ENCODE assay signal across 18 mouse cellular contexts in the genomic region with DNA sequence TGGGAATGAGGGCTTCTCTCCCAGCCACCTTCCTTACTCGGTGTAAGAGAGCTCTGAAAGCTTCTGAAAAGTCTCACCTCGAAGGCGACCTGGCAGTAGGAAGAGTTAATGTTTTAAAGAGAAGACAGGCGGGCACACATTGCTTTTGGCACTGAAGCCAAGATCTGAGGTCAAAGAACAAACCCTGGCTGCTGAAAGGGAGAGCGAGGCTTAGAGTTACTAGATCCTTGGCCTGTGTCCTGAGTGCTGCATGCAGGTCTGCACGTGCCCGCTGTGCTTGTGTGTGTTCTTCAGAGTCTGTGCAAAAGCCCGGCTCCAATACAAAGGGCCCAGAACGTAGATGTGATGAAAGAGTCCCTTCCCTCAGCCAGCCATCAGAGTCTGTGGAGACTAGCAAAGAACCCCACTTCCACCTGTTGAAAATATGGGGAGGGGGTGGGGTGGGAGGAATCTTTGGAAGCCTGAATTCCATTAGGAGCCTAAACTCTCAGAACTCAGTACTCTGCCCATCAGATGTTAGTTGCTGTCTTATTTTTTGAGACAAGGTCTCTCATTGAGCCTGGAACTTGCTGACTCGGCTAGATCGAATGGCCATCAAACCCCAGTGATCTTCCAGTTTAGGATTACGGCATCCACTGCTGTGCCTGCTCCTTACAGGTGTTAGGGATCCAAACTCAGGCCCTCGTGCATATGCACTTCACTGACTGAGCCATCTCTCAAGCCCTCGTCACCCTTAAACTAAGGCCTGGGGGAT. TPM values are rescaled to one million over a fixed set of nuclear protein-coding genes. Genes with fewer than 3 reads are reported as not detected.
DNase-seq lines count a peak whose midpoint lies in the region; ATAC-seq and TF ChIP-seq lines count a peak whose summit lies in the region.
"Had no signal": no experiment of that assay in that cellular context is flagged by ENCODE, and none has a peak within 500 bp of the region (broad histone marks: within the 10 kb centered on the region; RNA-seq: fewer than 3 reads in every experiment).

No protein-coding gene starts in this region.

- intact Hi-C loops in left cerebral cortex, postnatal 25 days (cut with DNase I) = no loop called here

- no peak for ATAC-seq in liver, embryonic 11.5 days (replicated peaks; ENCODE audit: low FRiP score)
- no peak for ATAC-seq in kidney, postnatal 0 days (replicated peaks; ENCODE audit: low FRiP score, low read depth)
- ATAC-seq in frontal cortex, adult (ENCODE audit: low TSS enrichment) = no peak
- ATAC-seq: activated CD4-positive, CD25-positive, alpha-beta regulatory T cell, adult 4 months; hindbrain, embryonic 16.5 days had no signal

- H3K9ac ChIP-seq in liver, adult 2 months (ENCODE audit: low read depth, low read length) = no peak overlapping the region
- H3K9ac ChIP-seq in liver, embryonic 11.5 days (ENCODE audit: low read depth, low read length) = no peak overlapping the region
- no peak overlapping the region for H3K9ac ChIP-seq in kidney, postnatal 0 days (ENCODE audit: low read depth, low read length)
- H3K9ac ChIP-seq: lung, embryonic 15.5 days; neural tube, embryonic 13.5 days had no signal

- H3K4me1 ChIP-seq in liver, adult 2 months (ENCODE audit: control insufficient read depth, insufficient read depth, low read length) = peaks cover 9% of the 10 kb centered on the region
- H3K4me1 ChIP-seq in liver, embryonic 11.5 days (replicated peaks; ENCODE audit: control insufficient read depth, insufficient read depth, low read length) = peaks cover 21% of the 10 kb centered on the region
- H3K4me1 ChIP-seq in erythroblast, embryonic 14.5 days (ENCODE audit: control insufficient read depth) = peaks cover 88% of the 10 kb centered on the region
- H3K4me1 ChIP-seq in kidney, postnatal 0 days (replicated peaks; ENCODE audit: insufficient read depth, low read length) = no peaks in the 10 kb centered on the region
- H3K4me1 ChIP-seq in small intestine, adult 2 months (ENCODE audit: control insufficient read depth, insufficient read depth, insufficient read length, low read length) = peaks cover 36% of the 10 kb centered on the region
- H3K4me1 ChIP-seq in cerebellum, adult 2 months (ENCODE audit: control insufficient read depth, insufficient read depth, low read length) = peaks cover 11% of the 10 kb centered on the region; the same call in 1 of the 2 replicates
- H3K4me1 ChIP-seq: neural tube, embryonic 13.5 days had no signal

- DNase-seq in liver, adult 2 months (ENCODE audit: extremely low read depth, low read depth, low spot score) = peak; percentile 97
- DNase-seq in liver, embryonic 11.5 days (ENCODE audit: low spot score) = no peak
- DNase-seq in kidney, postnatal 0 days (ENCODE audit: low spot score) = peak; percentile 14
- DNase-seq in cerebellum, adult 2 months = no peak
- DNase-seq in left cerebral cortex, postnatal 25 days (ENCODE audit: low spot score in 2 of 2) = no peak
- DNase-seq: cerebellum, adult 18-20 months; heart, adult 18-20 months; left cerebral cortex, postnatal 4 days; thymus, adult 18-20 months had no signal

- no peak overlapping the region for H3K4me3 ChIP-seq in liver, adult 2 months (ENCODE audit: insufficient read depth, low read depth, low read length)
- no peak overlapping the region for H3K4me3 ChIP-seq in liver, embryonic 11.5 days (ENCODE audit: low read depth, low read length)
- peak overlapping the region; percentile 35 for H3K4me3 ChIP-seq in erythroblast, embryonic 14.5 days (replicated peaks)
- H3K4me3 ChIP-seq in kidney, postnatal 0 days (replicated peaks; ENCODE audit: low read depth, low read length) = no peak overlapping the region
- no peak overlapping the region for H3K4me3 ChIP-seq in small intestine, adult 2 months (ENCODE audit: low read depth, low read length)
- H3K4me3 ChIP-seq in cerebellum, adult 2 months (replicated peaks; ENCODE audit: insufficient read depth, low read depth, low read length) = no peak overlapping the region
- H3K4me3 ChIP-seq: forebrain, embryonic 10.5 days; lung, embryonic 15.5 days; megakaryocyte, embryonic 14.5 days; neural tube, embryonic 13.5 days had no signal

- WGBS in liver, adult 2 months = 44% methylated on average over 14 of the region's 14 CpGs
- WGBS in liver, embryonic 11.5 days = 84% methylated on average over 14 of the region's 14 CpGs
- WGBS in kidney, postnatal 0 days = 72% methylated on average over 14 of the region's 14 CpGs
- WGBS in small intestine, adult 2 months = 38% methylated on average over 14 of the region's 14 CpGs
- 85% methylated on average over 14 of the region's 14 CpGs for WGBS in cerebellum, adult 2 months

- TF ChIP-seq POLR2A in liver, adult 2 months (IDR thresholded peaks at IDR 0.05; ENCODE audit: extremely low read depth, insufficient read depth, low read length) = no peak
- no peak for TF ChIP-seq POLR2A in small intestine, adult 2 months (IDR thresholded peaks at IDR 0.05; ENCODE audit: low read depth, low read length)
- TF ChIP-seq POLR2A in cerebellum, adult 2 months (IDR thresholded peaks at IDR 0.05; ENCODE audit: borderline replicate concordance, insufficient read depth, low read length) = no peak

- no peak for TF ChIP-seq CTCF in liver, adult 2 months (IDR thresholded peaks at IDR 0.05; ENCODE audit: low read depth, low read length)
- TF ChIP-seq CTCF in kidney, postnatal 0 days (IDR thresholded peaks at IDR 0.05; ENCODE audit: low read depth) = no peak
- no peak for TF ChIP-seq CTCF in small intestine, adult 2 months (IDR thresholded peaks at IDR 0.05; ENCODE audit: extremely low read depth, insufficient read length, insufficient replicate concordance, low read depth, low read length)
- no peak for TF ChIP-seq CTCF in cerebellum, adult 2 months (IDR thresholded peaks at IDR 0.05; ENCODE audit: borderline replicate concordance, insufficient read depth, low read depth, low read length)

- H3K4me2 ChIP-seq in liver, embryonic 11.5 days = no peak overlapping the region
- no peak overlapping the region for H3K4me2 ChIP-seq in kidney, postnatal 0 days (ENCODE audit: low read length)
- H3K4me2 ChIP-seq: lung, embryonic 15.5 days; neural tube, embryonic 13.5 days had no signal

- H3K27me3 ChIP-seq in liver, adult 2 months (ENCODE audit: control insufficient read depth, insufficient read depth, low read length) = no peaks in the 10 kb centered on the region
- no peaks in the 10 kb centered on the region for H3K27me3 ChIP-seq in liver, embryonic 11.5 days (replicated peaks; ENCODE audit: control insufficient read depth, insufficient read depth, low read length)
- H3K27me3 ChIP-seq in erythroblast, embryonic 14.5 days (ENCODE audit: control insufficient read depth) = no peaks in the 10 kb centered on the region
- H3K27me3 ChIP-seq in kidney, postnatal 0 days (ENCODE audit: insufficient read depth, low read length) = no peaks in the 10 kb centered on the region
- no peaks in the 10 kb centered on the region for H3K27me3 ChIP-seq in small intestine, adult 2 months (ENCODE audit: control insufficient read depth, insufficient read depth, low read length)
- no peaks in the 10 kb centered on the region for H3K27me3 ChIP-seq in cerebellum, adult 2 months (ENCODE audit: control insufficient read depth, insufficient read depth, low read length)
- H3K27me3 ChIP-seq: lung, embryonic 15.5 days; neural tube, embryonic 13.5 days had no signal

- H3K27ac ChIP-seq in liver, adult 2 months (replicated peaks; ENCODE audit: insufficient read depth, low read depth, low read length) = peak overlapping the region; percentile 1; the same call in 1 of the 2 replicates
- no peak overlapping the region for H3K27ac ChIP-seq in liver, embryonic 11.5 days (ENCODE audit: low read depth, low read length)
- no peak overlapping the region for H3K27ac ChIP-seq in kidney, postnatal 0 days
- H3K27ac ChIP-seq in small intestine, adult 2 months (ENCODE audit: insufficient read depth, low read depth, low read length) = peak overlapping the region; percentile 91
- no peak overlapping the region for H3K27ac ChIP-seq in cerebellum, adult 2 months (ENCODE audit: insufficient read depth, low read length)
- H3K27ac ChIP-seq: forebrain, embryonic 10.5 days; lung, embryonic 15.5 days; neural tube, embryonic 13.5 days had no signal

- no peaks in the 10 kb centered on the region for H3K9me3 ChIP-seq in liver, embryonic 11.5 days (ENCODE audit: control insufficient read depth, low read length)
- H3K9me3 ChIP-seq in erythroblast, embryonic 14.5 days (ENCODE audit: control insufficient read depth, low read length) = no peaks in the 10 kb centered on the region
- H3K9me3 ChIP-seq in kidney, postnatal 0 days (replicated peaks; ENCODE audit: low read length) = no peaks in the 10 kb centered on the region
- H3K9me3 ChIP-seq: forebrain, embryonic 10.5 days; lung, embryonic 15.5 days; megakaryocyte, embryonic 14.5 days; neural tube, embryonic 13.5 days had no signal

- no peaks in the 10 kb centered on the region for H3K36me3 ChIP-seq in liver, adult 2 months (ENCODE audit: control insufficient read depth, insufficient read depth, low read length)
- H3K36me3 ChIP-seq in liver, embryonic 11.5 days (ENCODE audit: control insufficient read depth, insufficient read depth, low read length) = no peaks in the 10 kb centered on the region
- H3K36me3 ChIP-seq in erythroblast, embryonic 14.5 days (ENCODE audit: control insufficient read depth) = peaks cover 80% of the 10 kb centered on the region
- H3K36me3 ChIP-seq in kidney, postnatal 0 days (ENCODE audit: insufficient read depth, low read length) = no peaks in the 10 kb centered on the region
- no peaks in the 10 kb centered on the region for H3K36me3 ChIP-seq in small intestine, adult 2 months (ENCODE audit: control insufficient read depth, insufficient read depth, low read length)
- H3K36me3 ChIP-seq: forebrain, embryonic 10.5 days; lung, embryonic 15.5 days; neural tube, embryonic 13.5 days had no signal

- peaks cover 13% of the 10 kb centered on the region; the same call in 1 of the 2 replicates for H3K79me2 ChIP-seq in liver, adult 2 months (ENCODE audit: control insufficient read depth, insufficient read depth, low read length)

RNA-seq across cellular contexts. Expression of a gene that starts 41.8 kb away (rescaled TPM):
- total RNA-seq in liver, adult 2 months (2014; rRNA removed) = 9.6 and 11.0 TPM in 2 replicates
- polyA plus RNA-seq in liver, adult 2 months (2012; rRNA removed) = 4.3 and 6.2 TPM in 2 replicates
- 5.9 and 6.1 TPM in 2 replicates for polyA plus RNA-seq in liver, embryonic 11.5 days (2014; fragmentation: Nextera tagmentation; extraction: Ambion mirVana)
- polyA plus RNA-seq in erythroblast, embryonic 14.5 days (2012) = 7.8 and 10.8 TPM in 2 replicates
- 8.4 and 8.6 TPM in 2 replicates for polyA plus RNA-seq in kidney, postnatal 0 days (2015; fragmentation: Nextera tagmentation; extraction: Ambion mirVana)
- 5.6 and 8.2 TPM in 2 replicates for polyA plus RNA-seq in small intestine, adult 2 months (2012; rRNA removed)
- polyA plus RNA-seq in cerebellum, adult 2 months (2012; rRNA removed) = 3.6 and 3.8 TPM in 2 replicates
- total RNA-seq in left cerebral cortex, postnatal 25 days (2021) = 1 to 10 TPM; 2.8 to 3.1 TPM

Comparison
In these comparisons a context has a peak if more than half of its experiments do, and no peak if none do; other contexts are left out.
1. DNase-seq: peak in liver, adult 2 months (single experiment) and kidney, postnatal 0 days (single experiment); none in liver, embryonic 11.5 days (single experiment), cerebellum, adult 2 months (0 of 2) and left cerebral cortex, postnatal 25 days (0 of 2).
2. H3K27ac ChIP-seq: peak in liver, adult 2 months (single experiment) and small intestine, adult 2 months (single experiment); none in liver, embryonic 11.5 days (single experiment), kidney, postnatal 0 days (single experiment) and cerebellum, adult 2 months (single experiment).